Mouse (Mus musculus): ENCODE results near the gene Kif3b. TPM values are rescaled to one million over a fixed set of nuclear protein-coding genes. Genes with fewer than 3 reads are reported as not detected.

Kif3b gene
- polyA plus RNA-seq, 1 experiment from 2014 or later: 7.0 TPM

- ATAC-seq (ENCODE audit: insufficient number of reproducible peaks, insufficient read depth, low FRiP score, low TSS enrichment, low read depth): no peak
- whole genome bisulfite sequencing: 96% methylated on average over 5 of the region's 5 CpGs
- no peak overlapping the region for H3K27ac ChIP-seq
- H3K9ac ChIP-seq (replicated peaks): no peak overlapping the region
- H3K4me2 ChIP-seq: no peak overlapping the region
- H3K27me3 ChIP-seq: no peaks in the 10 kb centered on the region
- no peak overlapping the region for H3K4me3 ChIP-seq (replicated peaks)
- no peaks in the 10 kb centered on the region for H3K4me1 ChIP-seq (replicated peaks)
- peaks cover 53% of the 10 kb centered on the region for H3K36me3 ChIP-seq
- H3K9me3 ChIP-seq: no peaks in the 10 kb centered on the region
Measured at GRCm38 (mm10) chr2:153332271-153332670, 41.1 kb downstream of the Kif3b start.

GRCm38 (mm10) chr2:153332981-153333380, 41.8 kb downstream of the Kif3b start:
- ATAC-seq (ENCODE audit: insufficient number of reproducible peaks, insufficient read depth, low FRiP score, low TSS enrichment, low read depth): no peak
- Histone ChIP-seq H3K9ac (replicated peaks) (no peak overlapping the region), H3K27ac (no peak overlapping the region), H3K4me3 (replicated peaks) (no peak overlapping the region), H3K4me2 (no peak overlapping the region), H3K4me1 (replicated peaks) (no peaks in the 10 kb centered on the region), H3K9me3 (no peaks in the 10 kb centered on the region), H3K36me3 (peaks cover 49% of the 10 kb centered on the region), H3K27me3 (no peaks in the 10 kb centered on the region)
- 92% methylated on average over 3 of the region's 3 CpGs for WGBS

GRCm38 (mm10) chr2:153333822-153334232, 42.6 kb downstream of the Kif3b start:
- Histone ChIP-seq H3K27me3 (no peaks in the 10 kb centered on the region), H3K9ac (replicated peaks) (no peak overlapping the region), H3K36me3 (peaks cover 41% of the 10 kb centered on the region), H3K4me3 (replicated peaks) (no peak overlapping the region), H3K4me1 (replicated peaks) (no peaks in the 10 kb centered on the region; the same call in 1 of the 2 replicates), H3K9me3 (no peaks in the 10 kb centered on the region), H3K27ac (no peak overlapping the region), H3K4me2 (no peak overlapping the region)
- 82% methylated on average over 6 of the region's 6 CpGs for WGBS
- no peak for ATAC-seq (ENCODE audit: insufficient number of reproducible peaks, insufficient read depth, low FRiP score, low TSS enrichment, low read depth)

GRCm38 (mm10) chr2:153334281-153334680, 43.1 kb downstream of the Kif3b start:
- H3K36me3 ChIP-seq: peaks cover 40% of the 10 kb centered on the region
- WGBS: 90% methylated on average over 3 of the region's 3 CpGs
- no peaks in the 10 kb centered on the region for H3K9me3 ChIP-seq
- no peak overlapping the region for H3K4me3 ChIP-seq (replicated peaks)
- no peaks in the 10 kb centered on the region; the same call in 1 of the 2 replicates for H3K4me1 ChIP-seq (replicated peaks)
- no peak overlapping the region for H3K4me2 ChIP-seq
- H3K9ac ChIP-seq (replicated peaks): no peak overlapping the region
- H3K27ac ChIP-seq: no peak overlapping the region
- no peak for ATAC-seq (ENCODE audit: insufficient number of reproducible peaks, insufficient read depth, low FRiP score, low TSS enrichment, low read depth)
- no peaks in the 10 kb centered on the region for H3K27me3 ChIP-seq

- ATAC-seq (ENCODE audit: insufficient number of reproducible peaks, insufficient read depth, low FRiP score, low TSS enrichment, low read depth): no peak
- no peaks in the 10 kb centered on the region for H3K27me3 ChIP-seq
- WGBS: 43% methylated on average over 2 of the region's 2 CpGs
- no peak overlapping the region for H3K9ac ChIP-seq (replicated peaks)
- no peaks in the 10 kb centered on the region for H3K9me3 ChIP-seq
- H3K36me3 ChIP-seq: peaks cover 22% of the 10 kb centered on the region
- H3K27ac ChIP-seq: no peak overlapping the region
- no peak overlapping the region for H3K4me3 ChIP-seq (replicated peaks)
- H3K4me2 ChIP-seq: no peak overlapping the region
- H3K4me1 ChIP-seq (replicated peaks): no peaks in the 10 kb centered on the region; the same call in 1 of the 2 replicates
Measured at GRCm38 (mm10) chr2:153336117-153336516, 44.9 kb downstream of the Kif3b start.

- H3K36me3 ChIP-seq: peaks cover 10% of the 10 kb centered on the region; the same call in 1 of the 2 replicates
- H3K9ac ChIP-seq (replicated peaks): no peak overlapping the region
- no peak overlapping the region for H3K4me2 ChIP-seq
- no peaks in the 10 kb centered on the region for H3K9me3 ChIP-seq
- ATAC-seq (ENCODE audit: insufficient number of reproducible peaks, insufficient read depth, low FRiP score, low TSS enrichment, low read depth): no peak
- H3K4me3 ChIP-seq (replicated peaks): no peak overlapping the region
- H3K4me1 ChIP-seq (replicated peaks): no peaks in the 10 kb centered on the region; the same call in 1 of the 2 replicates
- H3K27ac ChIP-seq: no peak overlapping the region
- no peaks in the 10 kb centered on the region for H3K27me3 ChIP-seq
- WGBS: 89% methylated on average over 9 of the region's 9 CpGs
Measured at GRCm38 (mm10) chr2:153338361-153339350, 47.4 kb downstream of the Kif3b start.

GRCm38 (mm10) chr2:153342166-153342565, 51.0 kb downstream of the Kif3b start:
- 91% methylated on average over 6 of the region's 6 CpGs for WGBS

GRCm38 (mm10) chr2:153342602-153343001, 51.4 kb downstream of the Kif3b start:
- Histone ChIP-seq H3K4me1 (replicated peaks) (peaks cover 6% of the 10 kb centered on the region), H3K27me3 (no peaks in the 10 kb centered on the region), H3K4me3 (replicated peaks) (no peak overlapping the region), H3K4me2 (no peak overlapping the region), H3K36me3 (peaks cover 9% of the 10 kb centered on the region; the same call in 1 of the 2 replicates), H3K27ac (no peak overlapping the region), H3K9me3 (no peaks in the 10 kb centered on the region), H3K9ac (replicated peaks) (no peak overlapping the region)
- 79% methylated on average over 3 of the region's 3 CpGs for WGBS
- no peak for ATAC-seq (ENCODE audit: insufficient number of reproducible peaks, insufficient read depth, low FRiP score, low TSS enrichment, low read depth)

More at GRCm38 (mm10) chr2:153342166-153342565, 51.0 kb downstream of the Kif3b start:
- Histone ChIP-seq H3K27ac (no peak overlapping the region), H3K27me3 (no peaks in the 10 kb centered on the region), H3K9ac (replicated peaks) (no peak overlapping the region), H3K36me3 (peaks cover 9% of the 10 kb centered on the region; the same call in 1 of the 2 replicates), H3K4me1 (replicated peaks) (peaks cover 6% of the 10 kb centered on the region), H3K9me3 (no peaks in the 10 kb centered on the region), H3K4me3 (replicated peaks) (no peak overlapping the region), H3K4me2 (no peak overlapping the region)
- ATAC-seq (ENCODE audit: insufficient number of reproducible peaks, insufficient read depth, low FRiP score, low TSS enrichment, low read depth): no peak

GRCm38 (mm10) chr2:153343191-153343590, 52.0 kb downstream of the Kif3b start:
- H3K4me2 ChIP-seq: no peak overlapping the region
- H3K4me1 ChIP-seq (replicated peaks): peaks cover 11% of the 10 kb centered on the region
- no peak overlapping the region for H3K9ac ChIP-seq (replicated peaks)
- H3K9me3 ChIP-seq: no peaks in the 10 kb centered on the region
- H3K36me3 ChIP-seq: peaks cover 9% of the 10 kb centered on the region; the same call in 1 of the 2 replicates
- no peak overlapping the region for H3K27ac ChIP-seq
- no peak for ATAC-seq (ENCODE audit: insufficient number of reproducible peaks, insufficient read depth, low FRiP score, low TSS enrichment, low read depth)
- H3K27me3 ChIP-seq: no peaks in the 10 kb centered on the region
- no peak overlapping the region for H3K4me3 ChIP-seq (replicated peaks)

GRCm38 (mm10) chr2:153345071-153345453, 53.8 kb downstream of the Kif3b start:
- no peaks in the 10 kb centered on the region for H3K27me3 ChIP-seq
- H3K36me3 ChIP-seq: peaks cover 15% of the 10 kb centered on the region; the same call in 1 of the 2 replicates
- H3K27ac ChIP-seq: peak overlapping the region; percentile 76
- WGBS: 8% methylated on average over 11 of the region's 11 CpGs
- peaks cover 23% of the 10 kb centered on the region for H3K4me1 ChIP-seq (replicated peaks)
- H3K9ac ChIP-seq (replicated peaks): peak overlapping the region; percentile 70
- H3K4me3 ChIP-seq (replicated peaks): peak overlapping the region; percentile 80
- peak overlapping the region; percentile 70 for H3K4me2 ChIP-seq
- H3K9me3 ChIP-seq: no peaks in the 10 kb centered on the region
- no peak for ATAC-seq (ENCODE audit: insufficient number of reproducible peaks, insufficient read depth, low FRiP score, low TSS enrichment, low read depth)

GRCm38 (mm10) chr2:153345454-153346220, 54.4 kb downstream of the Kif3b start, which contains the start of gene Asxl1:
Gene Asxl1, plus strand, starts transcription at chr2:153345829.
- Histone ChIP-seq H3K9ac (replicated peaks) (peak within 1 kb of the TSS; percentile 96), H3K4me2 (peak within 1 kb of the TSS; percentile 78), H3K9me3 (no peaks in the 10 kb centered on the region), H3K4me3 (replicated peaks) (peak within 1 kb of the TSS; percentile 80), H3K4me1 (replicated peaks) (peaks cover 29% of the 10 kb centered on the region), H3K27me3 (no peaks in the 10 kb centered on the region), H3K27ac (peak within 1 kb of the TSS; percentile 99), H3K36me3 (peaks cover 15% of the 10 kb centered on the region; the same call in 1 of the 2 replicates)
- WGBS: under 1% methylated on average over 76 of the region's 79 CpGs
- peak; percentile 96 for ATAC-seq (ENCODE audit: insufficient number of reproducible peaks, insufficient read depth, low FRiP score, low TSS enrichment, low read depth)

Measured in limb, embryonic 12.5 days (tissue).